Mouse (Mus musculus): ENCODE measurements around the gene Tap2.

GRCm38 (mm10) chr17:34257594-34258375 is 54.5 kb downstream of the Tap2 start, which contains the start of gene H2-Ab1:
- TF ChIP-seq GATA1 (IDR thresholded peaks at IDR 0.05; ENCODE audit: low read length) (no peak), TAL1 (IDR thresholded peaks at IDR 0.05; ENCODE audit: low read length) (no peak)

Measured in erythroblast, embryonic 14.5 days (primary cell).